In the genomic region with DNA sequence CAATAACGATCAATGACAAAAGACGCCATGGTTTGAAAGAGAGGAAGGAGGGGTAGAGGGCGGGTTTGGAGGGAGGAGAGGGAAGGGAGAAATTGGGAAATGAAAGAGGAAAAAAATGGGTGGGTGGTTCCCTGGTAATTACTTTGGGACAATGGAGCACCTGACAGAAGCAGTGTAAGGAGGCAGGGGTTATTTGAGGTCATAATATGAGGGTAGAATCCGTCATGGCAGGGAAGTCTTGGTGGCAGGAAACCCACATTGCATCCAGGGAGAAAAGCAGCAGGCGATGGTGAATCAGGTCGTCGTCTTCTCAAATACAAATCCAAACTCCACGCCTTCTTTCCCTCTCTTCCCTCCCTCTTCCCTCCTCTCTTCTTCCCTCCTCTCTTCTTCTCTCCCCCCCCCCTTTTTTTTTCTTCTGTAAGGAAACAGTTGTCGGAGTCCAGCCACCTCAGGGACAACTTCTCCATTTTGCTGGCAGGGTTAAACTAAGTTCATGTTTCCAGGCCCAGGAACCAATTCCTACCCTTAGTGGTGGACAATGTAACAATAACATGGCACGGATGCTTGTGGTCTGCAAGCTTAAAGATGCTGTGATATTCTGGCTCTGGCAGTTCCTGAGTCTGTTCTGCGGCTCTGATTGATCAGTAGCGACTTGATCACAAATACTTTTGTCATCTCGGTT, we compare ENCODE assay signal across 18 mouse cellular contexts. TPM values are rescaled to one million over a fixed set of nuclear protein-coding genes. Genes with fewer than 3 reads are reported as not detected.
"Had no signal": no experiment of that assay in that cellular context is flagged by ENCODE, and none has a peak within 500 bp of the region (broad histone marks: within the 10 kb centered on the region; RNA-seq: fewer than 3 reads in every experiment).

No protein-coding gene starts in this region.

- H3K4me3 ChIP-seq: limb, embryonic 12.5 days; midbrain, embryonic 12.5 days had no signal

- H3K4me2 ChIP-seq: limb, embryonic 12.5 days; midbrain, embryonic 12.5 days had no signal

- DNase-seq: kidney, adult 18-20 months; kidney, postnatal 25 days; liver; lung, adult 18-20 months; lung, postnatal 10 days; lung, postnatal 4 days; right cerebral cortex, adult 18-20 months; right cerebral cortex, postnatal 25 days; thymus, adult 18-20 months had no signal

- H3K27ac ChIP-seq: limb, embryonic 12.5 days; liver, embryonic 14.5 days; midbrain, embryonic 12.5 days had no signal

- H3K9ac ChIP-seq: limb, embryonic 12.5 days; liver, embryonic 14.5 days; midbrain, embryonic 12.5 days had no signal

- H3K4me1 ChIP-seq: limb, embryonic 12.5 days; midbrain, embryonic 12.5 days had no signal

- H3K27me3 ChIP-seq: limb, embryonic 12.5 days; midbrain, embryonic 12.5 days had no signal

- H3K36me3 ChIP-seq: limb, embryonic 12.5 days; midbrain, embryonic 12.5 days had no signal

- H3K9me3 ChIP-seq: limb, embryonic 12.5 days; midbrain, embryonic 12.5 days had no signal

RNA-seq across cellular contexts. Expression of gene Slc5a2, which starts 47.1 kb away (rescaled TPM):
- total RNA-seq: layer of hippocampus, adult 18-20 months; layer of hippocampus, postnatal 10 days; left cerebral cortex, postnatal 36 days; midbrain, postnatal 0 days had no signal
- polyA plus RNA-seq: limb, embryonic 12.5 days; midbrain, embryonic 12.5 days; midbrain, postnatal 0 days; neural tube, embryonic 14.5 days; small intestine, adult 2 months had no signal
